Mouse (Mus musculus): ENCODE measurements around the gene Sertad2. TPM values are rescaled to one million over a fixed set of nuclear protein-coding genes. Genes with fewer than 3 reads are reported as not detected.

The Sertad2 gene
- polyA plus RNA-seq, 1 experiment from 2014 or later, result 36.0 TPM

GRCm38 (mm10) chr11:20586180-20586579 is 43.1 kb downstream of the Sertad2 start:
- DNase-seq (ENCODE audit: low spot score), result no peak
- Histone ChIP-seq H3K9ac (ENCODE audit: low read depth, low read length) (no peak overlapping the region), H3K27ac (no peak overlapping the region), H3K4me1 (replicated peaks; ENCODE audit: insufficient read depth, low read length) (no peaks in the 10 kb centered on the region), H3K36me3 (ENCODE audit: insufficient read depth, low read length) (no peaks in the 10 kb centered on the region), H3K9me3 (replicated peaks; ENCODE audit: low read length) (no peaks in the 10 kb centered on the region), H3K4me3 (replicated peaks; ENCODE audit: low read depth, low read length) (no peak overlapping the region), H3K4me2 (ENCODE audit: low read length) (no peak overlapping the region), H3K27me3 (ENCODE audit: insufficient read depth, low read length) (no peaks in the 10 kb centered on the region)
- no peak for TF ChIP-seq CTCF (IDR thresholded peaks at IDR 0.05; ENCODE audit: low read depth)
- no peak for ATAC-seq (replicated peaks; ENCODE audit: low FRiP score, low read depth)

DNA sequence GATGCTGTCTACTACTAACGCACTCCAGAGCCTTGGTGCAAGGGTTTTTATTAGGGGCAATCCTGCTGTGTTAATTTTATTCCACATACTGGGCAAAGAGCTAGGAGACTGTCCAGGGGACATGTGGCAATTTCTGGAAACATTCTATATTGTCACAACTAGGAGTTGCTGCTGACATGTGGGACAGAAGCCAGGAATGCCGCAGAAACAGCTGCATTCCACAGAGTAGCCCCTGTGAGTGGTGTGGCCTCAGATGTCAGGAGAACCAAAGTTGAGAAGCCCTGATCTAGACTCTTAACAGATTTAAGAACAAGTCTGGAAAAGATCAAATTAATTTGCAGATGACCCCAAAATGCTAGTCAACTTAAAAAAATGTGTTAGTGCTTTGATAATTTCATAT is 46.3 kb downstream of the Sertad2 start:
- H3K27ac ChIP-seq, result no peak overlapping the region
- 34% methylated on average over 2 of the region's 2 CpGs for WGBS
- ATAC-seq (replicated peaks; ENCODE audit: low FRiP score, low read depth), result no peak
- DNase-seq (ENCODE audit: low spot score), result peak; percentile 44
- 0 out of 2 replicates have a peak, but pooled peaks cover 3% of the 10 kb centered on the region for H3K4me1 ChIP-seq (replicated peaks; ENCODE audit: insufficient read depth, low read length)
- H3K9ac ChIP-seq (ENCODE audit: low read depth, low read length), result no peak overlapping the region
- no peak overlapping the region for H3K4me3 ChIP-seq (replicated peaks; ENCODE audit: low read depth, low read length)
- no peak for TF ChIP-seq CTCF (IDR thresholded peaks at IDR 0.05; ENCODE audit: low read depth)
- no peak overlapping the region for H3K4me2 ChIP-seq (ENCODE audit: low read length)
- no peaks in the 10 kb centered on the region for H3K9me3 ChIP-seq (replicated peaks; ENCODE audit: low read length)
- no peaks in the 10 kb centered on the region for H3K36me3 ChIP-seq (ENCODE audit: insufficient read depth, low read length)
- H3K27me3 ChIP-seq (ENCODE audit: insufficient read depth, low read length), result no peaks in the 10 kb centered on the region

- DNase-seq (ENCODE audit: low spot score), result no peak
- no peak overlapping the region for H3K9ac ChIP-seq (ENCODE audit: low read depth, low read length)
- no peak overlapping the region for H3K4me3 ChIP-seq (replicated peaks; ENCODE audit: low read depth, low read length)
- TF ChIP-seq CTCF (IDR thresholded peaks at IDR 0.05; ENCODE audit: low read depth), result 0 out of 2 replicates have a peak, but pooled peaks have one; percentile 21
- no peaks in the 10 kb centered on the region for H3K36me3 ChIP-seq (ENCODE audit: insufficient read depth, low read length)
- no peaks in the 10 kb centered on the region for H3K9me3 ChIP-seq (replicated peaks; ENCODE audit: low read length)
- ATAC-seq (replicated peaks; ENCODE audit: low FRiP score, low read depth), result no peak
- 79% methylated on average over 3 of the region's 3 CpGs for WGBS
- no peaks in the 10 kb centered on the region for H3K27me3 ChIP-seq (ENCODE audit: insufficient read depth, low read length)
- no peak overlapping the region for H3K4me2 ChIP-seq (ENCODE audit: low read length)
- 0 out of 2 replicates have a peak, but pooled peaks cover 5% of the 10 kb centered on the region for H3K4me1 ChIP-seq (replicated peaks; ENCODE audit: insufficient read depth, low read length)
- no peak overlapping the region for H3K27ac ChIP-seq
Observed at GRCm38 (mm10) chr11:20592010-20592409, 49.0 kb downstream of the Sertad2 start.

GRCm38 (mm10) chr11:20594229-20595201 is 51.5 kb downstream of the Sertad2 start:
- Histone ChIP-seq H3K9me3 (replicated peaks; ENCODE audit: low read length) (no peaks in the 10 kb centered on the region), H3K4me3 (replicated peaks; ENCODE audit: low read depth, low read length) (no peak overlapping the region), H3K36me3 (ENCODE audit: insufficient read depth, low read length) (no peaks in the 10 kb centered on the region), H3K4me1 (replicated peaks; ENCODE audit: insufficient read depth, low read length) (0 out of 2 replicates have a peak, but pooled peaks cover 5% of the 10 kb centered on the region), H3K4me2 (ENCODE audit: low read length) (no peak overlapping the region), H3K9ac (ENCODE audit: low read depth, low read length) (0 out of 2 replicates have a peak overlapping the region, but pooled peaks have one; percentile 3), H3K27ac (peak overlapping the region; percentile 66), H3K27me3 (ENCODE audit: insufficient read depth, low read length) (no peaks in the 10 kb centered on the region)
- no peak for TF ChIP-seq CTCF (IDR thresholded peaks at IDR 0.05; ENCODE audit: low read depth)
- no peak for DNase-seq (ENCODE audit: low spot score)
- no peak for ATAC-seq (replicated peaks; ENCODE audit: low FRiP score, low read depth)
- 63% methylated on average over 22 of the region's 22 CpGs for WGBS

- 50% methylated on average over 24 of the region's 24 CpGs for whole genome bisulfite sequencing
Observed at GRCm38 (mm10) chr11:20603066-20603812, 60.2 kb downstream of the Sertad2 start.

DNA sequence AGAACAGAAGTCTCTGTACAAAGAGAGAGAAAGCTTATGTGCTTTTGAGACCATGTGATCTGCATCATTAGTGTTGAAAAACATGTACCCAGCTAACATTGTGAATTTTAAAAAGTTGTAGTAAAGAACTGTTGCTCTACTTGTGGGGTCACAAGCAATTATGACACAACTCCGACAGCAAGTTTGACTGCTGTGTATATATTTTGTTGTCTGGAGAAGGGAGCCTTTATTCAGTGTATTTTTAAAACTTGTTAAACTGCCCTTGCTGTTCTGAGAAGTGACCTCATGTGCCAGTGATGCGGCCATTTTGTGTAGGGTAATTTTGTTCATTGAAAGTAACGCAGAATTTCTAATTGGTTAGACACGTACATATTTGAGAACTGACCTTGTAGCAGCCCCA is 61.1 kb downstream of the Sertad2 start:
- H3K9ac ChIP-seq (ENCODE audit: low read depth, low read length), result no peak overlapping the region
- no peak for ATAC-seq (replicated peaks; ENCODE audit: low FRiP score, low read depth)
- H3K36me3 ChIP-seq (ENCODE audit: insufficient read depth, low read length), result no peaks in the 10 kb centered on the region
- no peaks in the 10 kb centered on the region for H3K9me3 ChIP-seq (replicated peaks; ENCODE audit: low read length)
- WGBS, result 94% methylated on average over 4 of the region's 4 CpGs
- H3K27me3 ChIP-seq (ENCODE audit: insufficient read depth, low read length), result no peaks in the 10 kb centered on the region
- no peak overlapping the region for H3K4me3 ChIP-seq (replicated peaks; ENCODE audit: low read depth, low read length)
- H3K4me2 ChIP-seq (ENCODE audit: low read length), result no peak overlapping the region
- H3K4me1 ChIP-seq (replicated peaks; ENCODE audit: insufficient read depth, low read length), result no peaks in the 10 kb centered on the region
- no peak for TF ChIP-seq CTCF (IDR thresholded peaks at IDR 0.05; ENCODE audit: low read depth)
- DNase-seq (ENCODE audit: low spot score), result no peak
- H3K27ac ChIP-seq, result no peak overlapping the region

More at GRCm38 (mm10) chr11:20603066-20603812, 60.2 kb downstream of the Sertad2 start:
- Histone ChIP-seq H3K27me3 (ENCODE audit: insufficient read depth, low read length) (no peaks in the 10 kb centered on the region), H3K4me3 (replicated peaks; ENCODE audit: low read depth, low read length) (no peak overlapping the region), H3K4me2 (ENCODE audit: low read length) (peak overlapping the region; percentile 30), H3K27ac (no peak overlapping the region), H3K9ac (ENCODE audit: low read depth, low read length) (no peak overlapping the region), H3K4me1 (replicated peaks; ENCODE audit: insufficient read depth, low read length) (no peaks in the 10 kb centered on the region), H3K9me3 (replicated peaks; ENCODE audit: low read length) (no peaks in the 10 kb centered on the region), H3K36me3 (ENCODE audit: insufficient read depth, low read length) (no peaks in the 10 kb centered on the region)
- TF ChIP-seq CTCF (IDR thresholded peaks at IDR 0.05; ENCODE audit: low read depth), result no peak
- ATAC-seq (replicated peaks; ENCODE audit: low FRiP score, low read depth), result no peak
- DNase-seq (ENCODE audit: low spot score), result no peak
